Mouse (Mus musculus): ENCODE measurements around the gene Dcst2.

Gene Dcst2

DNA sequence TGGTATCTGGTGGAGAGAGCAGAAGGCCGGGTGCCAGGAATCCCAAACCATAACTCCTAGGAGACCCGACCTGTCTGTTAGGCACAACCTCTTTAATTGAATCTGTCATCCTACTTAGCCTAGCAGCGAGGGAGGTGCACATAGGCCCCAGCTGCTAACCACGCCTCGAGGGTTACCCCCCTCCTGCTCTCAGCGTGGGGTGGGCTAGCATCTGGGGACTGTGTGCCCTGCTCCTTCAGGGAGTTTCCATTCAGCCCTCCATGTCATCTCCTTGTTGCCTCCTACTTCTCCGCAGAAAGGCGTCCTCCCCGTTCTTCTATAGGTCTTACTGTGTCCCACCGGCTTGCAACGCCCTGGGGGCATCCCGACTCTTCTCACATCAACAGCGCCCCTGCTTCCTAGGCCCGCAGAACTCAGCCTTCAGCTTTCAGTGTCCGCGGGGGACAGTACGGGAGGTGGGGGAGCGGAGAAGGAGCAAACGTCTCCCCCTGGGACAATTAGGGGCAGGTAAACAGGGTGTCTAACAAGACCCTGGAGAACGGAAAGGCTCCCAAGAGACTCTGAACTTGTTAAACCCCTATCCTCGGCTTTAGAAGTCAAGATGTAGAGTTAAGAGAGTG, 42.7 kb upstream of the Dcst2 start:
- H3K4me3 ChIP-seq (replicated peaks; ENCODE audit: low read length), result peak overlapping the region; percentile 65
- TF ChIP-seq CTCF (conservative IDR thresholded peaks at IDR 0.05; ENCODE audit: low read length) (no peak), NANOG (IDR thresholded peaks at IDR 0.05; ENCODE audit: borderline replicate concordance, low read length) (no peak), POU5F1 (IDR thresholded peaks at IDR 0.05; ENCODE audit: borderline replicate concordance, low read length) (no peak)
- H3K4me1 ChIP-seq (replicated peaks; ENCODE audit: low read depth, low read length), result peaks cover 86% of the 10 kb centered on the region

DNA sequence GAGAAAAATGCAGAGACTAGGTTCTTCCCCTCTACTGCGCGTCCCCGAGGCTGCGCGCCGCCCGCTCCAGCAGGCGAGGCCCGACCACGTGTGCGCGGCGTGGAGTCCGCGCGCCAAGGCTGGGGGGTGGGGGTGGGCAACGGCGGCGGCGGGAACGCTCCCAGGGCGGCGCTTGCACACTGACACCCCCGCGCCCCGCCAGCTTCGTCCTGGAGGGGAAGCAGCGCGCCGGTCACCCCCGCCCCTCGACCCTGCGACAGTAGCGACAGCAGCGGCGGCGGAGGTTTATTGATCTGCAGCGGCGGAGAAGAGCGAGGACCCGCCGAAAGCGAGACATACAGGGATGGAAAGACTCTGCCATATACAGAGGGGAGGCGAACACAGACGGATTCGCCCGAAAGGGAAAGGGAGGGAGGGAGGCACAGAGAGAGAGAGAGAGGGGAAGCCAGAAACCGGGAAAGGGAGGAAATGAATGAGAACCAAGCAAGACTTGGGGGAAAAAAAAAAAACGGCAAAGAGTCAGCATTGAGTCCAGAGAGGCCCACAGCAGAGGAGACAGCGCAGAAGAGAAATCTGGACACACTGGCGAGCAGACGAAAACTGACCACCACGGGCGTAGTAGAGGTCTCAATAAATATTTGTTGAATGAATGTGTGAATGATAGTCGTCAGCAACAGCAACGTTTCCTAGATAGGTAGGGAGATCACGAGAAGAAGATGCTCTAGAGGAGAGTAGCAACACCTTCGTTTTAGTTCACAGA, 42.0 kb upstream of the Dcst2 start:
- H3K36me3 ChIP-seq (ENCODE audit: insufficient read depth, low read length), result no peaks in the 10 kb centered on the region
- peak overlapping the region; percentile 84 for H3K4me3 ChIP-seq (replicated peaks; ENCODE audit: low read length)
- H3K27me3 ChIP-seq (ENCODE audit: insufficient read depth, low read length), result peaks cover 69% of the 10 kb centered on the region
- no peaks in the 10 kb centered on the region for H3K9me3 ChIP-seq (ENCODE audit: low read length)
- peaks cover 81% of the 10 kb centered on the region for H3K4me1 ChIP-seq (replicated peaks; ENCODE audit: low read depth, low read length)
- TF ChIP-seq POU5F1 (IDR thresholded peaks at IDR 0.05; ENCODE audit: borderline replicate concordance, low read length), result no peak
- no peak for TF ChIP-seq NANOG (IDR thresholded peaks at IDR 0.05; ENCODE audit: borderline replicate concordance, low read length)
- no peak for TF ChIP-seq CTCF (conservative IDR thresholded peaks at IDR 0.05; ENCODE audit: low read length)

More for the DNA sequence above, 42.7 kb upstream of the Dcst2 start:
- no peaks in the 10 kb centered on the region for H3K9me3 ChIP-seq (ENCODE audit: low read length)
- peaks cover 69% of the 10 kb centered on the region for H3K27me3 ChIP-seq (ENCODE audit: insufficient read depth, low read length)
- H3K36me3 ChIP-seq (ENCODE audit: insufficient read depth, low read length), result no peaks in the 10 kb centered on the region

DNA sequence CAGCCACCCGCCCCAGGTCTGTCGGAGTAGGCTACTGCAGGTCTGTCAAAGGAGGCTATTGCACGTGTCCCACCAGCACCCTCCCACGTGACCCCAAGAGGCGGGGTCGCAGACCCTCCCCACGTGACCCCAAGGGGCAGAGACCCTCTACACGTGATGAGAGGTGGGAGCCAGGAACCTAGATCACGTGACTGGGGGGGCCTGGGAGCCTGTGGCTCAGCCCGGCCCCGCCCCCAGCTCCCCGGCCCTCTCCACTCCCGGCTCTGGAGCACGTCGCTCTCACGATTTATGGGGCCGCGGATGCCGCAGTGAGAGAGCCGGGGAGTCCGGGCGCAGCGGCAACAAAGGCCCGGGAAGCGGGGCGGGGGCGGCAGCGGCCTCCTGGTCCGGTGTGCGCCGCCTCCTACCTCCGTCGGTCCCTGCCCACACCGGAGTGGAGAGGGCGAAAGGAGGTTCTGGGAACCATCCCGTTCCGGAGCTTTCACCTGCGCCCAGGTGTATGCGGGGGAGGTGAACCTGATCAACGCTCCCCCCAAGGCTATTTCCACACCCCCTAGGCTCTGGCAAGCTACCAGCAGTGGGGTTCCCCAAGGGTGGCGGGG, 41.1 kb upstream of the Dcst2 start:
- Histone ChIP-seq H3K27me3 (ENCODE audit: insufficient read depth, low read length) (peaks cover 72% of the 10 kb centered on the region), H3K4me3 (replicated peaks; ENCODE audit: low read length) (peak overlapping the region; percentile 84), H3K9me3 (ENCODE audit: low read length) (no peaks in the 10 kb centered on the region), H3K36me3 (ENCODE audit: insufficient read depth, low read length) (no peaks in the 10 kb centered on the region), H3K4me1 (replicated peaks; ENCODE audit: low read depth, low read length) (peaks cover 75% of the 10 kb centered on the region)
- TF ChIP-seq CTCF (conservative IDR thresholded peaks at IDR 0.05; ENCODE audit: low read length), result no peak
- no peak for TF ChIP-seq NANOG (IDR thresholded peaks at IDR 0.05; ENCODE audit: borderline replicate concordance, low read length)
- TF ChIP-seq POU5F1 (IDR thresholded peaks at IDR 0.05; ENCODE audit: borderline replicate concordance, low read length), result no peak

DNA sequence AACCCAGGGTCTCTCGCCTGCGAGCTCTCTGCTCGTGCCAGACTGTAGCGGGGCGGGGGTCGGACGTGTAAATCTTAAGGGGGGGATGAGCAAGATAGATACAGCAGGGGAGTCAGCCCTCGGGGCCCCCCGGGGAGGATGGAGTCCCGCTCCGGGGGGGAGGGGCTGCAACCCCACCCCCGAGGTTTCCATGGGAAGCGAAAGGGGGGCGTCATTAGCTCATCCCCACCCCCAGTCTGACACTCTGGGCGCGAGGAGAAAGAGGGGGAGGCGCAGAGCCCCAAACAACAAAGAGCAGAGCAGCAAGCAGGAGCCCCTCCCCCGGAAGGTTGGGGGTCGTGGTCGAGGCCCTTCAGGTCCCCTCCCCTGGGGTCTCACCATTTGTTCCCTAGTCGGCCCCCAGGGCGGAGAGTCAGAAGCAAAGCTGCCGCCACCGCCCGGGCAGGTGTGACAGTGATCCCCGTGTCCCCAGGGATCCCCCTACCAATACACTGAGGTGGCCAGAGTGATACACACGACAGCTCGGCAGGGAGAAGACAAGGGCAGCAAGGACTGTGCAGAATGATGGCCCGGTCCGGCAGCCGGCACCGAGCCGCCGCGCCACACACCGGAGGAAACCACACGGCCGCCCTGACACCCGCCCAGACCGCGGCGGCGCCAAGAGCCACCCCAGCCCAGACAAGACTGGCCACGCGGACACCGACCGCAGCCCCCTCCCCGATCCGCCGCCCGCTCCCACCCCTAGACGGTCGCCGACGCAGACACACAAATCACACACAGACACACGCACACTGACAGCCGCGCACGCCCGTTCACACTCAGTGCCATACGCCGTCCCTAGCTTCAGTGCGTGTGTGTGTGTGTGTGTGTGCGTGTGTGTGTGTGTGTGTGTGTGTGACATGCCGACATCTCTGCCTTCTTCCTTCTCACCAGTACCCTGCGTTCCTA, 40.3 kb upstream of the Dcst2 start:
- H3K27me3 ChIP-seq (ENCODE audit: insufficient read depth, low read length), result peaks cover 70% of the 10 kb centered on the region
- H3K9me3 ChIP-seq (ENCODE audit: low read length), result no peaks in the 10 kb centered on the region
- H3K4me3 ChIP-seq (replicated peaks; ENCODE audit: low read length), result peak overlapping the region; percentile 84
- peaks cover 71% of the 10 kb centered on the region for H3K4me1 ChIP-seq (replicated peaks; ENCODE audit: low read depth, low read length)
- no peaks in the 10 kb centered on the region for H3K36me3 ChIP-seq (ENCODE audit: insufficient read depth, low read length)
- no peak for TF ChIP-seq POU5F1 (IDR thresholded peaks at IDR 0.05; ENCODE audit: borderline replicate concordance, low read length)
- TF ChIP-seq CTCF (conservative IDR thresholded peaks at IDR 0.05; ENCODE audit: low read length), result no peak
- TF ChIP-seq NANOG (IDR thresholded peaks at IDR 0.05; ENCODE audit: borderline replicate concordance, low read length), result no peak

DNA sequence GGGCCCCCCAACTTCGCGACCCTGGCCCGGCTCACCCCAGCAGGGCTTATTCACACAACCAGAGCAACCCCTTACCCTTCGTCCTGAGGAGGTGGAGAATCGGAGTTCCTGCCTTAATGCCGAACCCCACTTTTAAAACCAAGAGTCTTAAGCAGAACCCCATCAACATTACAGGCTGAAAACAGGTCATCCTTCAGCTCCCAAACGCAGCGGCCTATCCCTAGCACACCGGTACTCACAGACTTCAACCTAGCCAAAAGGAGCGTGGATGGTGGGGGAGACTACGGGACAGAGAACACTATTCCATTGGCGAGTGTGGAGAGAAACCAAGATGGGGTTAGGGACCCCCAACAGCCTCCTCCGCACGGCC, 39.7 kb upstream of the Dcst2 start:
- Histone ChIP-seq H3K4me1 (replicated peaks; ENCODE audit: low read depth, low read length) (peaks cover 71% of the 10 kb centered on the region), H3K36me3 (ENCODE audit: insufficient read depth, low read length) (no peaks in the 10 kb centered on the region), H3K4me3 (replicated peaks; ENCODE audit: low read length) (peak overlapping the region; percentile 84), H3K9me3 (ENCODE audit: low read length) (no peaks in the 10 kb centered on the region), H3K27me3 (ENCODE audit: insufficient read depth, low read length) (peaks cover 70% of the 10 kb centered on the region)
- TF ChIP-seq POU5F1 (IDR thresholded peaks at IDR 0.05; ENCODE audit: borderline replicate concordance, low read length), result no peak
- no peak for TF ChIP-seq CTCF (conservative IDR thresholded peaks at IDR 0.05; ENCODE audit: low read length)
- TF ChIP-seq NANOG (IDR thresholded peaks at IDR 0.05; ENCODE audit: borderline replicate concordance, low read length), result no peak

DNA sequence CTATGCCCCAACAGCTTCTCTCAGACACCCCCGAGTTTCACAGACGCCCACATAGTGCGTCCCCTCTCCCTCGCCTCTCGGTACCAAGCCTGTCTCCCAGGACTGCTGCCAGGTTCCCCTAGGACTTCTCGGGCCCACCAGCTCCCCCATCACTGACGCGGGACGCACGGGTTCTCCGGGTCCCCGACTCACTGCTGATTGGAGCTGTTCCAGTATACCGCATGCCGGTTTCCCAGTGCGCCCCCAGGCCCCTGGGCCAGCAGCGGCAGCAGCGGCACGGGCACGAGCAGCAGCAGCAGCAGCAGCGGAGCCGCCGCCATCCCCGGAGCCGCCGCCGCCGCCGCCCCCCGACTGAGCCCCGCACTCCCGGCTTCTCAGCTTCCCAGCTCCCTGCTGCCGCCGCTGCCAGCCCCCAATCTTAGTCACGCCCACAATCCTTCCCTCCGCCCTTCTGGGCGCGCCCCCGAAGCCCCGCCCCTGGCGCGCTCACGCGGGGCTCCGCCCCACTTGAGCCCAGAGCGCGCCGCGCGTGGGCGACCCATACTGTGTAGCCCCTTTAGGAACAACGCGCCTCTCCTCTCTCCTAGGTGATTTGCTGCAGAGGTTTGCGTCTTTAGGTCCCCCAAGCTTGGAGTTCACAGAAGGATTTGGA, 39.1 kb upstream of the Dcst2 start, which contains the start of gene Efna3:
Efna3 (minus strand) TSS at position 452 of the 652 bp plus-strand sequence.
- H3K36me3 ChIP-seq (ENCODE audit: insufficient read depth, low read length), result no peaks in the 10 kb centered on the region
- no peak for TF ChIP-seq CTCF (conservative IDR thresholded peaks at IDR 0.05; ENCODE audit: low read length)
- TF ChIP-seq NANOG (IDR thresholded peaks at IDR 0.05; ENCODE audit: borderline replicate concordance, low read length), result no peak
- TF ChIP-seq POU5F1 (IDR thresholded peaks at IDR 0.05; ENCODE audit: borderline replicate concordance, low read length), result no peak
- H3K4me1 ChIP-seq (replicated peaks; ENCODE audit: low read depth, low read length), result peaks cover 71% of the 10 kb centered on the region
- H3K9me3 ChIP-seq (ENCODE audit: low read length), result no peaks in the 10 kb centered on the region
- H3K27me3 ChIP-seq (ENCODE audit: insufficient read depth, low read length), result peaks cover 65% of the 10 kb centered on the region
- H3K4me3 ChIP-seq (replicated peaks; ENCODE audit: low read length), result peak within 1 kb of the TSS; percentile 84

DNA sequence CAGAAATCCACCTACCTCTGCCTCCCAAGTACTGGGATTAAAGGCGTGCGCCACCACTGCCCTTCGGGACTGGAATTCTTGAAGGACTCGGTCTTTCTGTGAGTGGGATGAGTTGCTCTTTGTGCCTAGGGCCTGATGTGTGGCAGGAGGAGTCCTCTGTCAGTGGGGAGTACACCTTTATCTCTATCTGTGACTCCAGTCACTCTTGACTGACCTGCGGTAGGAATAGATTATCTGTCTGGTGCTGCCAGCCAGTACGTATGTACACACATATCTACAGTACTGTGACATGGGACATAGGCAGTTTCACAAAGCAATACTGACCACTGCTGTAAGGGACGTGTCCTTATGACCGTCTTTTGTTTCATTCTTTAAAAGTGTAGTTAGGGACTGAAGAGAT, 35.9 kb upstream of the Dcst2 start:
- Histone ChIP-seq H3K27me3 (ENCODE audit: insufficient read depth, low read length) (peaks cover 33% of the 10 kb centered on the region), H3K9me3 (ENCODE audit: low read length) (no peaks in the 10 kb centered on the region), H3K4me3 (replicated peaks; ENCODE audit: low read length) (no peak overlapping the region), H3K36me3 (ENCODE audit: insufficient read depth, low read length) (no peaks in the 10 kb centered on the region), H3K4me1 (replicated peaks; ENCODE audit: low read depth, low read length) (peaks cover 74% of the 10 kb centered on the region)
- TF ChIP-seq CTCF (conservative IDR thresholded peaks at IDR 0.05; ENCODE audit: low read length), result no peak
- TF ChIP-seq NANOG (IDR thresholded peaks at IDR 0.05; ENCODE audit: borderline replicate concordance, low read length), result no peak
- TF ChIP-seq POU5F1 (IDR thresholded peaks at IDR 0.05; ENCODE audit: borderline replicate concordance, low read length), result no peak

Measured in E14TG2a.4 (cell line).